Mouse (Mus musculus): Measurements from ENCODE around the gene Elmo1.

DNA sequence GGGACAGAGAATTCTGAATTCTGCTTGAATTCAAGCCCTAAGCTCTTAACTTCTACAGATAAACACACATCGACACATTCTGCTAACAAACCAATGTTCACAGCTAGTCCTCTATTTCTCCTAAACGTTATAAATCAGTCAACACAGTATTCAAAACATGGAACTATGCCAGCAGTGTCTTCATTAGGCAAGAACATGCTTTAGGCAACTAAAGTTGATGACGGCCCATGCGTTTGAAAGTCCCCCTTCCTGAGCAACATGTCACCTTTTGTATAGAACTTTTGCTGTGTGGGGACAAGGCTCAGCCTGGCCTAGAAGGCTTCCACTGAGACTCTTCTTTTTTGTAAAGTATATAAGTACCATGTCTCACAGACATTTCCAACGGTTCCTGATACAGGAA, 44.6 kb upstream of the Elmo1 start:
- no peak for TF ChIP-seq CTCF (IDR thresholded peaks at IDR 0.05; ENCODE audit: insufficient read depth, low read depth, low read length)
- no peak for TF ChIP-seq POLR2A (IDR thresholded peaks at IDR 0.05; ENCODE audit: insufficient read depth, low read depth, low read length)

All from olfactory bulb, adult 2 months (tissue).